Mouse (Mus musculus): ENCODE measurements around the gene Irs2.

DNA sequence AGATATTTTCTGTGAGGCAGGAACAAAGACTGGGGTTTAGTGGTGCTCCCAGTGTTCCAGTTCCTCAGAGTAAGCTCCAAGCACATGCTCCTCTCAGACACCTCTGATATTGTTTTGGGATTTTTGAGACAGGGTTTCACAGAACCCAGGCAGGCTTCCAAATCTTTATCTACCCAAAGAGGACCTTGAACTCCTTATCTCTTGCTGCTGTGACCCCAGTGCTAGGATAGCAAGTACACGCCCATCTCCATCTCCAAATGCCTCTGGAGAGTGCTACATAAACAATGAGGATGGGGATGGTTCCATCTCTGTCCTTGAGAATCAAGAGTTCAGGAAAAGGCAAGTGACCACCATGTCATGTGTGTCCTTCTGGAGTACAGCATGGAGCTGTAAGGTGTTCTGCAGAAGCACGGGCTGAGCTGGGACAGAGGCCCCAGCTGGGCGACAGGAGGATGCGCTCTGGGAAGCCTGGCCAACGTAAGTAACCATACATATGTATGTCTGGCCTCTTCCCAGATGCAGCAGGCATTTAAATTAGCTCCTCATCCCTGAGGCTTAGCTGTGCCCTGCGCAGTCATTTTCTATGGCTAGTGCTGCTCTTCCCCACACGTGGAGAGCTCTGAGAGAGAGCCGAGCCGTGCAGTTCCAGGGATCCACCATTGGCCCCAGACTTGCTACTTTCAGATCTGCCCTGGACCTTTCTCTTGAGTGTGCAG is 34.8 kb upstream of the Irs2 start:
- no peak for TF ChIP-seq CTCF (IDR thresholded peaks at IDR 0.05)
- no peak for TF ChIP-seq EP300 (IDR thresholded peaks at IDR 0.05)

Data from lung, postnatal 0 days (tissue).